Mouse (Mus musculus): Measurements from ENCODE around the gene Ppm1f.
"Not testable (repeated sequence)": the region's sequence is repeated elsewhere in the genome, so short reads cannot be mapped to it uniquely, and the experiment has no call there.

Gene Ppm1f

DNA sequence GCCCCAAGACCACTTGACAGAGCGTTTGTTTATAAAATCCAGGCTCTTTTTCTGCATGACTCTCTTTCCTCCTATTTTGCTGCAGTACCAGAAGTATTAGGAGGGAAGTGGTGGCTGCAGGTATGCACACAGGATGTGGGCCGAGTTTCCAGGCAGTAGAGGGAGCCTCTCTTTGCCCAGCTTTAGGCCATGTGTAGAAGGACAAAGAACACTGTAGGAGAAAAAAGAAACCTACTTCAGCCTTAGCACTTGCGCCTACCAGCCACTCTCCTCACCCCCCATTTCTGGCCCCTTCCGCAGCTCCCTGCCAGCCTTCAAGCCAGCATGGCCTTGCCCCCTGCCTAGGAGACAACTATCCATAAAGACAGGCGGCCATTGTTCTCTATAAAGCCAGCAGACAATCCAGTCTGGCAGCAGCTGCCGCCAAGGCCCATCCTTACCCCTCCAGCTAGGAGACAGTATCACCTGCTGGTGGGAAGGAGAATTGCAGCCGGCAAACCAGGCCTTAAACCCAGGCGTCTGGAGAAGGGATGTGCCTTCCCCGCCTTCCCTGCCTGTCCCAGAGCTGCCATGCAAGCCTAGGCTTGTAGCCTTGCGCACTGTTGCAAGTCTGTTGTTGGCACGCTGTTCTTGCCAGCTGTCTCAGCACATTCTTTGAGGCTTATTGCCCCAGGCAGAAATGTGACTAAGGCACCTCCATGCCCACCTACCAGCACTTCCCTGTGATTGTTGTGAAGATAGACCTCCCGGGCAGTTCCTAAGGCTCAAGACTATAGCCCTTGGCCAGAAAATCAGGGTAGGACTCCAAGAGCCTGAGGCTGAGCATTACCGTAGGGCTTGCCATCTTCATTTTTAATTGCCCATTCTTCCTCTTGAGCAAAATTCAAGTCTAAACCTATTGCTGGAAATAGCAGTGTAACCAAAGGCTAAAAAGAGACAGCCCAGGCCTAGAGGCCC is 15.7 kb downstream of the Ppm1f start:
- DNase-seq (ENCODE audit: low spot score): peak; percentile 69

DNA sequence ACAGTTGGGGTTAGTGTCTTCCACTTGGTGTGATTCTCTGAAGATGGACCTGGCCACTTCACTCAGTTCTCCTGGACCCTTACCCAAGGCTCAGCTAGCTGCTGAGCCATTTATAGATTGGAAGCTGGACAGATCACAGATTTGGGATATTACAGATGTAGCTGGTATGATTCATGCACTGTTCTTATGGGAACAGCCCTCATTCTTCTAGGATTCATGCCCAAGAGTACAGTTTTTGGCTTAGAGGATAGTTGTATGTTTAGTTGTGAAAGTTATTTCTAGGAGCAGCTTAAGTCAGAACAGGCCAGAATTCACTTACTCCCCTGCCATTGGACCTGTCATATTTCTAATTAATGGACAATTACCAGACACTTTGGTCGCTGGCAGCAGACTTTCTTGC is 17.2 kb downstream of the Ppm1f start:
- no peak for DNase-seq (ENCODE audit: low spot score)

DNA sequence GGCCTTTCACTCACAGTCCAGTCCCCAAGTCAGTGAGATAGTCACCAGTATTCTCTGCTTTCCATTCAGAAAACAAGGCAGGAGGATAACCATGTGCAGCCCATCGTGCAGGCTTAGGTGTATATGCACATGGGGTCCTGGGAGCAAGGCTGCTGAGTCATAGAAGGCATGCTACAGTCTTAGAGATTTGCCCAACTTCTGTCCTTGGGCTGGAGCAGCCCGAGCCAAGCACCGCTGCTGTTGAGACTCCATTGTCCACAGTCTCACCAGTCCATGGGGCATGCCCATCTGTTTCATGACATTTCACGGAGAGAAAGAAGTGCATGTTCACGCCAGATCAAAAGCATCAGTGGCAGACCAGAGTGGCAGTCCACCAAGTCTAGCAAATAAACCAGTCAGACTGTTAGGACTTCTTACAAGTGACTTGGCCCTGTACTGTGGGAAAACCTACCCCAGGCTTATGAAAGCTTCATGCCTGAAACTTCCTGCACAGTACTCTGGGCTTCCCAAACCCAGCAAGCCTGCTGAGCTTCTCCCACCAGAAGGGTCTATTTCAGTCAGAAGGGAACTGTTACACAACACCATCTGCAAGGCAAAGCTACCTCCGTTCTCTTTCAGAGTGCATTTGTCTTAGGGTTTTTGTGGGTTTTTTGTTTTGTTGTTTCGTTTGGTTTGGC is 22.3 kb downstream of the Ppm1f start:
- no peak for DNase-seq (ENCODE audit: low spot score)

DNA sequence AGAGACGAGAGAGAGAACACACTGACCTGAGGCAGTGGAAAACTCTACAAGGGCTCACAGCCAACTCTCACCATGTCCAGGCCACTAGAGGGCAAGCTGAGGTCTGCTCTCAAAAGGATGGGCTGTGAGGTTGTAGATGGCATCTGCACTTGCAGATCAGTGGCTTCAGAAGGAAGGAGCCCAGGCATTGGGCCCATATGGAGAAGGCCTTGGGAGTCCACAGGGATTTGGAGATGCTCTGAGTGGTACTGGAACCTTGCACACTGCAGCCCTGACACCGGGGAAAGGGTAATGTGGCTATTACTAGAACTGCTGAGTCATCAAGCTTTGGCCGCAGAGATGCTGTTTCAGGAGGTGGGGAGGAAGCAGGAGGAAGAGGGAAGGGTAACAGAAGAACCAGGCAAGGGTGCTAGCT is 24.8 kb downstream of the Ppm1f start:
- DNase-seq (ENCODE audit: low spot score): peak; percentile 30

DNA sequence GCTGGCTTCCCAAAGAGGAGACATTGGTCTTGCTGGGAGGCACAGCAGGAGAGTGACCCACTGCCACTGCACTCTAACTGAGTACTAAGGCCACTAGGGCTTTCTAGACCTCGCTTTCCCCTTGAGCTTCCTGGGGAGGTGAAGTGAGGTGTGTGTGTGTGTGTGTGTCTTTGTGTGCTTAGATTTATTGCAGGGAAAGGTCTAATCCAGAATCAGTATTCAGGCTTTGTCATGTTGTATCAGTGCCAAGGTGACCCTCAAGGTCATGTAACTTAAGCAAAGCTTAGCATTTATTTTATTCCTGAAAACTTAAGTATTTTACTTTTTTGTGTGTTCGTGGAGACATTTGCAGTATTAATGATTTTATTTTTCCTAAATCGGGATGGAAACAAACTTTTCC is 28.2 kb downstream of the Ppm1f start:
- no peak for DNase-seq (ENCODE audit: low spot score)

- no peak for DNase-seq (ENCODE audit: low spot score)
Measured at GRCm38 (mm10) chr16:16926536-16926935, 30.3 kb downstream of the Ppm1f start.

GRCm38 (mm10) chr16:16928908-16929307 is 32.6 kb downstream of the Ppm1f start:
- not testable (repeated sequence) for DNase-seq (ENCODE audit: low spot score)

DNA sequence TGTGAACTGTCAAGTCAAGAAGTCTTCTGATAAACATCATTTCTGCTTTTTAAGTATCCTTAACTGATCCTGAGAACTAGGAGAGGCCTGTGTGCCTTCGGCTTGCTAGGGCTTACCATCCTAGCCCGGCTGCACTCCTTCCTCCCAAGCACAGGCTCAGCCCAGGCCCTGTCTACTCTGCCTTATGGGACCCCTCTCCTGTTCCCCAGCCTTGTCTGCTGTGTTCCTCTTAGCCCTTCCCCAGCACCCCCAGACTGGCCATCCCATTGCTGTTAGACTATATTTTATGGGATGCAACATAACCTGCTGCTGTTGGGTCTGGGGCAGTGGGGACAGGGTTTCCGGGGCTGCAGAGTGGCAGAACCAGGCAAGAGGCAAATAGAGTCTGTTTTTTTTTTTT is 34.1 kb downstream of the Ppm1f start:
- DNase-seq (ENCODE audit: low spot score): no peak

- no peak for DNase-seq (ENCODE audit: low spot score)
Measured at GRCm38 (mm10) chr16:16930810-16931296, 34.6 kb downstream of the Ppm1f start.

GRCm38 (mm10) chr16:16939543-16939942 is 43.3 kb downstream of the Ppm1f start:
- DNase-seq (ENCODE audit: low spot score): no peak

DNA sequence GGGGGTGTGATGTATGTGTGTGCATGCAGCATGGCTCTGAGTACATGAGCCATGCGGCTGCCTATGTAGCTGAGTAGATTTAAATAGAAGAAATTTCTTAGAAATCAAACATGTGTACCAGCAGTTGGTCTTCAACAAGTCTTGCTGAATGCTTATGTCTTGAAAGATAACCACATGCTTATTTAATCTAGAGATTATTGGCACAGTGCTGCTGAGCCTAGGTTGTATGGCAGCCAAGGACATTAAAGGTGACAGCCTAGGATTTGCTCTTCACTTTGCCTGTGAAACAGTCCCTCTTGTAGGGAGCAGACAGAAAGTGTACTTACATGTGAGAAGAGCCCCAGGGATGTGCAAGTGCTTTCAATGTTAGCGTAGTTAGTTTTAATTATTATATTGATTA is 44.8 kb downstream of the Ppm1f start:
- no peak for DNase-seq (ENCODE audit: low spot score)

- no peak for DNase-seq (ENCODE audit: low spot score)
Measured at GRCm38 (mm10) chr16:16958575-16958974, 62.3 kb downstream of the Ppm1f start.

- DNase-seq (ENCODE audit: low spot score): no peak
Measured at GRCm38 (mm10) chr16:16959907-16960306, 63.6 kb downstream of the Ppm1f start.

DNA sequence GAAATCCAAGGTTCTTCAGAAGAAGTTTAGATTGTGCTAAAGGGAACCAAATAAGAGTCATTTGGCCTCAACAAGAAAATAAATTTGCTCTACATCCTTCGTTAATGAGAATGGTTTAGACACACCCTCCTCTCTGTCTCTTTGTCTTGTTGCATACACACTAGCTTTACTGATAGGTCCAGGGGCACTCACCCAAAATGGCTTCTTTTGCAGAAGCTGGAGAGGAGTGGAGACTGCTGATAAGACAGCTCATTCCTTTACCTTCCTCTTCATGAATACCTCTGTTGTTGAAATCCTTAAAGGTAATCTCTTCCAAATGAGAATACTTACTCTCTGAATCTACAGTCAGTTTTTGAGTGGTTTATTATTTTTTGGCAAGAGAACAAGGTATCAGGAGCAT is 68.9 kb downstream of the Ppm1f start:
- no peak for DNase-seq (ENCODE audit: low spot score)

DNA sequence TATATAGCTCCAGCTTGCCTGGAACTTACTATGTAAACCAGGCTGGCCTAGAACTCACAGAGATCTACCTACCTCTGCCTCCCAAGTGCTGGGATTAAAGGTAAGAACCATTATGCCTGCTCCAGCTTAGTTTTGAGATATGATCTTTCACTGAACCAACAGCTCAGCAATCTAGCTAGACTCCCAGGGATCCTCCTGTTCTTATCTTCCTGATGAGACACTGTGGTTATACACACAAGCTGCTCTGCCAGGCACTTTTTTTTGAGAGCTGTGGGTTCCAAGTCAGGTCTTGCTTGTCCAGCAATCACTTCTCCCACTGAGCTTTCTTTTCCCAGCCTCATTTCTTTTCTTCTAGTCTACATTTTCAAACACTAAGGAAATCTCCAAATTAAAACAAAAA is 70.0 kb downstream of the Ppm1f start:
- no peak for DNase-seq (ENCODE audit: low spot score)
